In the genomic region with DNA sequence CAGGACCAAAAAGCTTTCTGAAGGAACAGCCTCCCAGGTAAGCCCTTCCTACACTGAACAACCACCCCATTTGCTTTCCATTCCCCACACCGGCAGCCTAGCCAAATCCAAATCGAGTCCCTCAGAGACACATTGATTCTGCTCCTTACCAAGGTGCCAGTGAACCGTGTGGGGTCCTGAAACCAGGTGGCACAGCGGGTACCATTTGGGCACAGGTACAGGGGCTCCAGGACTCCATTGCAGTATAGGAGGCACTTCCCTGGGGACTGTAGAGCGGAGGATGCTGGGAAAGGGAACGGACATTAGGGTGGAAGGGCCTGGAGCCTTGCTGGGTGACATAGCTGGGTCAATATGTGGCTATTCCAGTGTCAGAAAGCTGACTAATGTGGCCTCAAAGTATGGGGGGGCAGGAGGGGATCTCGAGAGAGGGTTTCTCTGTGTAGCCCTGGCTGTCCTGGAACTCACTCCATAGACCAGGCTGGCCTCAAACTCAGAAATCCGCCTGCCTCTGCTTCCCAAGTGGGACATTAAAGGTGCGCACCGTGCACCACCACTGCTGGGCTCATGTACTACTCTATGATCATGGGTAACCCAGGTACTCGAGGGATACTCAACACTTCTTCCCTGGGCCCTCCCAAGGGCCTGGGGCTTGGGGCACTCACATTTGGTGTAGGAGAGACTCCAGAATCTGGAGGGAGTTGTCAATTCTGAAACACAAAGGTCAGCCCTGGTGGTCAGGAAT, we compare ENCODE assay signal across 8 mouse cellular contexts. TPM values are rescaled to one million over a fixed set of nuclear protein-coding genes. Genes with fewer than 3 reads are reported as not detected.
A peak's percentile ranks its signal among the peaks of the same experiment; 100 is the strongest.
DNase-seq lines count a peak whose midpoint lies in the region; ATAC-seq and TF ChIP-seq lines count a peak whose summit lies in the region.

No protein-coding gene starts in this region.

- peak overlapping the region; percentile 81 for H3K4me3 ChIP-seq in heart, embryonic 12.5 days
- peak overlapping the region; percentile 84; the same call in 1 of the 2 replicates for H3K4me3 ChIP-seq in G1E (ENCODE audit: low read depth, low read length)
- H3K4me3 ChIP-seq in forebrain, embryonic 14.5 days (ENCODE audit: low read depth, low read length): no peak overlapping the region
- H3K4me3 ChIP-seq in liver, postnatal 0 days (ENCODE audit: low read depth, low read length): peak overlapping the region; percentile 99

- H3K4me2 ChIP-seq in heart, embryonic 12.5 days: peak overlapping the region; percentile 84
- peak overlapping the region; percentile 68; the same call in 1 of the 2 replicates for H3K4me2 ChIP-seq in forebrain, embryonic 14.5 days (ENCODE audit: low read length)
- H3K4me2 ChIP-seq in liver, postnatal 0 days (ENCODE audit: low read depth, low read length): peak overlapping the region; percentile 82

- H3K27me3 ChIP-seq in heart, embryonic 12.5 days (replicated peaks): peaks cover 24% of the 10 kb centered on the region
- peaks cover under 1% of the 10 kb centered on the region; the same call in 1 of the 2 replicates for H3K27me3 ChIP-seq in G1E (ENCODE audit: insufficient read depth, low read length)
- no peaks in the 10 kb centered on the region for H3K27me3 ChIP-seq in forebrain, embryonic 14.5 days (replicated peaks; ENCODE audit: control insufficient read depth, insufficient read depth, low read length)
- peaks cover 2% of the 10 kb centered on the region for H3K27me3 ChIP-seq in liver, postnatal 0 days (ENCODE audit: insufficient read depth, low read length)

- no peak for TF ChIP-seq EP300 in liver, postnatal 0 days (IDR thresholded peaks at IDR 0.05; ENCODE audit: low read depth)

- H3K9ac ChIP-seq in heart, embryonic 12.5 days: peak overlapping the region; percentile 94
- peak overlapping the region; percentile 87; the same call in 1 of the 2 replicates for H3K9ac ChIP-seq in forebrain, embryonic 14.5 days (ENCODE audit: low read length)
- peak overlapping the region; percentile 100 for H3K9ac ChIP-seq in liver, postnatal 0 days (replicated peaks)

- ATAC-seq in heart, embryonic 12.5 days (ENCODE audit: insufficient number of reproducible peaks, low FRiP score): no peak
- ATAC-seq in G1E (ENCODE audit: extremely low read depth, insufficient number of reproducible peaks, low FRiP score, poor library complexity, severe bottlenecking): no peak
- no peak for ATAC-seq in forebrain, embryonic 14.5 days
- ATAC-seq in liver, postnatal 0 days: no peak

- H3K9me3 ChIP-seq in heart, embryonic 12.5 days (replicated peaks): no peaks in the 10 kb centered on the region
- H3K9me3 ChIP-seq in G1E (replicated peaks): no peaks in the 10 kb centered on the region
- no peaks in the 10 kb centered on the region for H3K9me3 ChIP-seq in forebrain, embryonic 14.5 days (replicated peaks; ENCODE audit: control insufficient read depth, low read length)
- no peaks in the 10 kb centered on the region for H3K9me3 ChIP-seq in liver, postnatal 0 days (ENCODE audit: low read length)

- WGBS in heart, embryonic 12.5 days: 79% methylated on average over 11 of the region's 11 CpGs
- 85% methylated on average over 11 of the region's 11 CpGs for WGBS in forebrain, embryonic 14.5 days
- 74% methylated on average over 11 of the region's 11 CpGs for WGBS in liver, postnatal 0 days (ENCODE audit: insufficient replicate concordance)

- peaks cover 39% of the 10 kb centered on the region for H3K36me3 ChIP-seq in heart, embryonic 12.5 days
- peaks cover 49% of the 10 kb centered on the region for H3K36me3 ChIP-seq in G1E (replicated peaks)
- H3K36me3 ChIP-seq in forebrain, embryonic 14.5 days (ENCODE audit: control insufficient read depth, insufficient read depth, low read length): peaks cover 43% of the 10 kb centered on the region
- H3K36me3 ChIP-seq in liver, postnatal 0 days (replicated peaks; ENCODE audit: insufficient read depth, low read length): peaks cover 36% of the 10 kb centered on the region

- TF ChIP-seq CTCF in G1E (IDR thresholded peaks at IDR 0.05; ENCODE audit: low read depth, low read length): no peak
- TF ChIP-seq CTCF in liver, postnatal 0 days (IDR thresholded peaks at IDR 0.05; ENCODE audit: low read depth): no peak

- no peak overlapping the region for H3K27ac ChIP-seq in heart, embryonic 12.5 days (ENCODE audit: poor library complexity, severe bottlenecking)
- no peak overlapping the region for H3K27ac ChIP-seq in forebrain, embryonic 14.5 days (ENCODE audit: low read depth, low read length)
- peak overlapping the region; percentile 99 for H3K27ac ChIP-seq in liver, postnatal 0 days (ENCODE audit: low read depth)

- DNase-seq in heart, adult 11 months: no peak
- DNase-seq in G1E (ENCODE audit: low spot score): no peak
- DNase-seq in forebrain, embryonic 14.5 days (ENCODE audit: low spot score): no peak
- no peak for DNase-seq in liver, postnatal 0 days
- no peak for DNase-seq in yolk sac, embryonic 10.5 days (ENCODE audit: low spot score)
- DNase-seq in ovary, postnatal 10 days (ENCODE audit: low spot score): no peak
- no peak for DNase-seq in thymus, adult 18-20 months

- peaks cover 26% of the 10 kb centered on the region for H3K4me1 ChIP-seq in heart, embryonic 12.5 days (replicated peaks)
- H3K4me1 ChIP-seq in G1E (ENCODE audit: insufficient read depth, low read depth, low read length): peaks cover 48% of the 10 kb centered on the region
- H3K4me1 ChIP-seq in forebrain, embryonic 14.5 days (ENCODE audit: control insufficient read depth, insufficient read depth, low read length): peaks cover 14% of the 10 kb centered on the region
- H3K4me1 ChIP-seq in liver, postnatal 0 days (ENCODE audit: insufficient read depth): peaks cover 26% of the 10 kb centered on the region

RNA-seq across cellular contexts. Expression of a gene that starts 2.0 kb away (rescaled TPM):
- polyA plus RNA-seq in heart, embryonic 12.5 days (2016; fragmentation: Nextera tagmentation; extraction: Ambion mirVana): 253 and 260 TPM in 2 replicates
- total RNA-seq in G1E (2014; fragmentation: Nextera tagmentation) (205 TPM in 2 replicates), G1E (2017) (55.3 and 55.9 TPM in 2 replicates)
- 230 and 231 TPM in 2 replicates for polyA plus RNA-seq in G1E (2012)
- 145 and 149 TPM in 2 replicates for polyA plus RNA-seq in forebrain, embryonic 14.5 days (2014; fragmentation: Nextera tagmentation; extraction: Ambion mirVana)
- polyA plus RNA-seq in liver, postnatal 0 days (2015; fragmentation: Nextera tagmentation; extraction: Ambion mirVana): 510 and 522 TPM in 2 replicates

RNA-seq across cellular contexts. Expression of a gene that starts 12.5 kb away (rescaled TPM):
- polyA plus RNA-seq in heart, embryonic 12.5 days (2016; fragmentation: Nextera tagmentation; extraction: Ambion mirVana): 1.7 and 1.8 TPM in 2 replicates
- total RNA-seq in G1E (2014; fragmentation: Nextera tagmentation): not detected in 2 replicates
- total RNA-seq in G1E (2017): 0.16 TPM in 1 of 2 replicates, not detected in the other
- not detected in 2 replicates for polyA plus RNA-seq in G1E (2012)
- polyA plus RNA-seq in forebrain, embryonic 14.5 days (2014; fragmentation: Nextera tagmentation; extraction: Ambion mirVana): 115 and 125 TPM in 2 replicates
- 1.8 and 2.4 TPM in 2 replicates for polyA plus RNA-seq in liver, postnatal 0 days (2015; fragmentation: Nextera tagmentation; extraction: Ambion mirVana)

RNA-seq across cellular contexts. Expression of a gene that starts 24.4 kb away (rescaled TPM):
- 189 and 191 TPM in 2 replicates for polyA plus RNA-seq in heart, embryonic 12.5 days (2016; fragmentation: Nextera tagmentation; extraction: Ambion mirVana)
- 45.8 and 46.0 TPM in 2 replicates for total RNA-seq in G1E (2014; fragmentation: Nextera tagmentation)
- total RNA-seq in G1E (2017): 52.4 and 65.8 TPM in 2 replicates
- polyA plus RNA-seq in G1E (2012): 13.2 and 21.1 TPM in 2 replicates
- polyA plus RNA-seq in forebrain, embryonic 14.5 days (2014; fragmentation: Nextera tagmentation; extraction: Ambion mirVana): 28.6 and 38.8 TPM in 2 replicates
- 156 and 161 TPM in 2 replicates for polyA plus RNA-seq in liver, postnatal 0 days (2015; fragmentation: Nextera tagmentation; extraction: Ambion mirVana)

RNA-seq across cellular contexts. Expression of a gene that starts 39.7 kb away (rescaled TPM):
- polyA plus RNA-seq in heart, embryonic 12.5 days (2016; fragmentation: Nextera tagmentation; extraction: Ambion mirVana): 114 and 116 TPM in 2 replicates
- total RNA-seq in G1E (2014; fragmentation: Nextera tagmentation): 5.9 and 596 TPM in 2 replicates
- total RNA-seq in G1E (2017): 1.1 and 1.5 TPM in 2 replicates
- polyA plus RNA-seq in G1E (2012): 2.3 and 2.9 TPM in 2 replicates
- polyA plus RNA-seq in forebrain, embryonic 14.5 days (2014; fragmentation: Nextera tagmentation; extraction: Ambion mirVana): 1.8 and 2.1 TPM in 2 replicates
- polyA plus RNA-seq in liver, postnatal 0 days (2015; fragmentation: Nextera tagmentation; extraction: Ambion mirVana): 311 and 329 TPM in 2 replicates

RNA-seq across cellular contexts. Expression of a gene that starts 41.8 kb away (rescaled TPM):
- polyA plus RNA-seq in heart, embryonic 12.5 days (2016; fragmentation: Nextera tagmentation; extraction: Ambion mirVana): 4.5 and 5.6 TPM in 2 replicates
- total RNA-seq in G1E (2014; fragmentation: Nextera tagmentation): not detected in 2 replicates
- total RNA-seq in G1E (2017): 0.05 TPM in 1 of 2 replicates, not detected in the other
- polyA plus RNA-seq in G1E (2012): 0.08 and 0.16 TPM in 2 replicates
- 26.0 and 27.8 TPM in 2 replicates for polyA plus RNA-seq in forebrain, embryonic 14.5 days (2014; fragmentation: Nextera tagmentation; extraction: Ambion mirVana)
- 0.23 and 0.72 TPM in 2 replicates for polyA plus RNA-seq in liver, postnatal 0 days (2015; fragmentation: Nextera tagmentation; extraction: Ambion mirVana)

Comparison
In these comparisons a context has a peak if more than half of its experiments do, and no peak if none do; other contexts are left out.
1. RNA of a gene that starts 12.5 kb away (polyA plus RNA-seq): 115 to 125 TPM in forebrain, embryonic 14.5 days; 1.8 to 2.4 TPM in liver, postnatal 0 days, 1.7 to 1.8 TPM in heart, embryonic 12.5 days and not detected in G1E; every median in the first group is over 10 times any median in the second.
2. Peak in every context shown above with its lines, with median percentiles within 50 percentile points of each other: H3K4me2 ChIP-seq and H3K9ac ChIP-seq.